12 mouse cellular contexts compared by ENCODE assay signal in the genomic region with DNA sequence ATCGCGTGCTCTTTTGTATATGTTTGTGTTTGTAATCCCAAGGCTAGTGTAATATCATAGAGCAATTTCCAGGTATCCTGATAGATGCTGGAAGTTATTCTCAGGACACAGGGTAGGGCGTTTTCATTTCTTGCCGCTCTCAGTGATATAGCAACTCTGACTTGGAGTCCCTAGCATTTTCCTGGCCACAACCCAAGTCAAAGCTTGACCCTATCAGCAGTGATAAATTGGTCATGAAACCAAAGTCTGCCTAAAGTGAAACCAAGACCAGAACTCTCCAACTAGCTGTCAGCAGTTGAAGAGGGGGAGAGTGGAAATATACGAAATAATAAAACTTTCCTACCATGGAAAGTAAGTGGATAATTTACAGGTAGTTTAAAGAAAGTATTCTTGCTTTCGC.
DNase-seq lines count a peak whose midpoint lies in the region; ATAC-seq lines count a peak whose summit lies in the region.
"Had no signal": no experiment of that assay in that cellular context is flagged by ENCODE, and none has a peak within 500 bp of the region (broad histone marks: within the 10 kb centered on the region; RNA-seq: fewer than 3 reads in every experiment).

No protein-coding gene starts in this region.

- no peak overlapping the region for H3K4me3 ChIP-seq in embryonic facial prominence, embryonic 14.5 days (ENCODE audit: low read depth, low read length)
- H3K4me3 ChIP-seq in embryonic facial prominence, embryonic 10.5 days, result no peak overlapping the region
- H3K4me3 ChIP-seq in forebrain, embryonic 13.5 days, result no peak overlapping the region
- H3K4me3 ChIP-seq: limb, embryonic 12.5 days; neural tube, embryonic 13.5 days had no signal

- ATAC-seq in embryonic facial prominence, embryonic 14.5 days (ENCODE audit: low read depth), result no peak
- ATAC-seq in forebrain, embryonic 13.5 days, result no peak
- ATAC-seq: hindbrain, embryonic 16.5 days had no signal

- no peak overlapping the region; the same call in 1 of the 2 replicates for H3K27ac ChIP-seq in embryonic facial prominence, embryonic 14.5 days (replicated peaks; ENCODE audit: low read depth, low read length)
- H3K27ac ChIP-seq in embryonic facial prominence, embryonic 10.5 days (replicated peaks), result no peak overlapping the region
- no peak overlapping the region for H3K27ac ChIP-seq in forebrain, embryonic 13.5 days
- H3K27ac ChIP-seq: limb, embryonic 12.5 days; neural tube, embryonic 13.5 days had no signal

- no peak overlapping the region for H3K9ac ChIP-seq in embryonic facial prominence, embryonic 14.5 days (ENCODE audit: low read depth, low read length)
- no peak overlapping the region for H3K9ac ChIP-seq in forebrain, embryonic 13.5 days
- H3K9ac ChIP-seq: limb, embryonic 12.5 days; neural tube, embryonic 13.5 days had no signal

- H3K9me3 ChIP-seq in embryonic facial prominence, embryonic 14.5 days (ENCODE audit: control insufficient read depth, low read length), result no peaks in the 10 kb centered on the region
- H3K9me3 ChIP-seq in embryonic facial prominence, embryonic 10.5 days, result no peaks in the 10 kb centered on the region
- H3K9me3 ChIP-seq in forebrain, embryonic 13.5 days (replicated peaks), result no peaks in the 10 kb centered on the region
- H3K9me3 ChIP-seq: limb, embryonic 12.5 days; neural tube, embryonic 13.5 days had no signal

- no peak overlapping the region for H3K4me2 ChIP-seq in embryonic facial prominence, embryonic 14.5 days (ENCODE audit: low read depth, low read length)
- no peak overlapping the region for H3K4me2 ChIP-seq in forebrain, embryonic 13.5 days
- H3K4me2 ChIP-seq: limb, embryonic 12.5 days; neural tube, embryonic 13.5 days had no signal

- no peaks in the 10 kb centered on the region for H3K36me3 ChIP-seq in embryonic facial prominence, embryonic 14.5 days (ENCODE audit: control insufficient read depth, insufficient read depth, low read length)
- H3K36me3 ChIP-seq in embryonic facial prominence, embryonic 10.5 days (replicated peaks), result no peaks in the 10 kb centered on the region
- no peaks in the 10 kb centered on the region for H3K36me3 ChIP-seq in forebrain, embryonic 13.5 days (ENCODE audit: poor library complexity, severe bottlenecking)
- H3K36me3 ChIP-seq: limb, embryonic 12.5 days; neural tube, embryonic 13.5 days had no signal

- H3K4me1 ChIP-seq in embryonic facial prominence, embryonic 14.5 days (ENCODE audit: control insufficient read depth, insufficient read depth, low read length), result 0 out of 2 replicates have a peak, but pooled peaks cover 7% of the 10 kb centered on the region
- H3K4me1 ChIP-seq in embryonic facial prominence, embryonic 10.5 days, result no peaks in the 10 kb centered on the region
- H3K4me1 ChIP-seq in forebrain, embryonic 13.5 days, result no peaks in the 10 kb centered on the region
- H3K4me1 ChIP-seq: limb, embryonic 12.5 days; neural tube, embryonic 13.5 days had no signal

- WGBS in embryonic facial prominence, embryonic 14.5 days, result 76% methylated on average over 6 of the region's 6 CpGs
- WGBS in embryonic facial prominence, embryonic 10.5 days, result 89% methylated on average over 6 of the region's 6 CpGs
- WGBS in large intestine, adult 2 months, result 48% methylated on average over 6 of the region's 6 CpGs
- WGBS in forebrain, embryonic 13.5 days, result 93% methylated on average over 6 of the region's 6 CpGs

- no peaks in the 10 kb centered on the region for H3K27me3 ChIP-seq in embryonic facial prominence, embryonic 14.5 days (replicated peaks; ENCODE audit: control insufficient read depth, insufficient read depth, low read length)
- H3K27me3 ChIP-seq in embryonic facial prominence, embryonic 10.5 days (replicated peaks; ENCODE audit: low read depth, poor library complexity, severe bottlenecking), result no peaks in the 10 kb centered on the region
- no peaks in the 10 kb centered on the region for H3K27me3 ChIP-seq in forebrain, embryonic 13.5 days
- H3K27me3 ChIP-seq: limb, embryonic 12.5 days; neural tube, embryonic 13.5 days had no signal

- DNase-seq in embryonic facial prominence, embryonic 14.5 days (ENCODE audit: low spot score), result peak; percentile 57
- no peak for DNase-seq in embryonic facial prominence, embryonic 10.5 days (ENCODE audit: low spot score)
- DNase-seq in adrenal gland, adult 8-10 months, result peak; percentile 56
- peak; percentile 66 for DNase-seq in heart, postnatal 4 days
- peak; percentile 37 for DNase-seq in large intestine, adult 2 months (ENCODE audit: low read depth, low spot score)
- DNase-seq in left cerebral cortex, adult 8-10 months (ENCODE audit: low spot score in 2 of 2), result no peak
- DNase-seq in thymus, adult 18-20 months, result no peak
- DNase-seq: spleen, adult 18-20 months had no signal

Comparison
In these comparisons a context has a peak if more than half of its experiments do, and no peak if none do; other contexts are left out.
1. DNase-seq: peak in embryonic facial prominence, embryonic 14.5 days (single experiment), adrenal gland, adult 8-10 months (single experiment), heart, postnatal 4 days (single experiment) and large intestine, adult 2 months (single experiment); none in embryonic facial prominence, embryonic 10.5 days (single experiment), left cerebral cortex, adult 8-10 months (0 of 2) and thymus, adult 18-20 months (0 of 2).